14 mouse cellular contexts compared by ENCODE assay signal in the genomic region with DNA sequence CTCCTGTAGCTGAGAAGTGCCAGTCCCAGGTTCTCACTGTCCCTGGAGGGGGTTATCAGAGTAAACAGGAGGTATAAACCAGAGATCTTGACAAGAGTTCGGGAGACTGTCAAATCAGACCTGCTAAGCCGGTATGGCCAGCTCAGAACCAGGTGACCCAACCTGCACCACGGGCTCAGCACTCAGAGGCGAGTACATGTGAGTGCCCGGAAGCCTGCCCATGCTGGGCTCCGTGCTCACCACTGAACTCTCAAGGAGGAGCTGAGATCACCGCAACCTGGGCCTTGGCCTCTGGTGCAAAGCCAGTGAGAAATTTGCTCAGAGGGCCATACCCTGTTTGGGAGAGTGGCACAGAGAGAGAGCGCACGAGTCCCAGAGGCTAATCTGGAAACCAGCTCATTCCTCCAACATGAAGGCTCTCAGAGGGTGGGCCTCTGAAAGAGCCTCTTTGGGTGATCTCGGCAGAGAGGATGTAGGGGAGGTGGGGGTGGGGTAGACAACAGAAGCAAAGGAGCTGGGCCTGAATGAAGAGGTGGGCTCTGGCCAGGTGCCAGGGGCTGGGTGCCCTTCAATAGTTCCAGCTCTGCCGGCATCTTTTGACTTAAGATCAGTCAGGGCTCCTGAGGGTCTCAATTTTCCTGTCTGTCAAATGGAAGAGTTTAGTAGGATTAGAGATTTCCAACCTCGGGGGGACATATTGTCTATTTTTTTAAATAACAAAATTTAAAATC. TPM values are rescaled to one million over a fixed set of nuclear protein-coding genes. Genes with fewer than 3 reads are reported as not detected.
A peak's percentile ranks its signal among the peaks of the same experiment; 100 is the strongest.
DNase-seq lines count a peak whose midpoint lies in the region; ATAC-seq and TF ChIP-seq lines count a peak whose summit lies in the region.
"Had no signal": no experiment of that assay in that cellular context is flagged by ENCODE, and none has a peak within 500 bp of the region (broad histone marks: within the 10 kb centered on the region; RNA-seq: fewer than 3 reads in every experiment).

No protein-coding gene starts in this region.

- H3K36me3 ChIP-seq in forebrain, embryonic 13.5 days (ENCODE audit: poor library complexity, severe bottlenecking) = peaks cover 24% of the 10 kb centered on the region
- peaks cover 7% of the 10 kb centered on the region; the same call in 1 of the 2 replicates for H3K36me3 ChIP-seq in forebrain, embryonic 14.5 days (ENCODE audit: control insufficient read depth, insufficient read depth, low read length)
- H3K36me3 ChIP-seq in embryonic facial prominence, embryonic 12.5 days = peaks cover 36% of the 10 kb centered on the region
- peaks cover 23% of the 10 kb centered on the region for H3K36me3 ChIP-seq in lung, embryonic 14.5 days (ENCODE audit: insufficient read depth)
- H3K36me3 ChIP-seq: intestine, embryonic 15.5 days; liver, embryonic 15.5 days had no signal

- no peak overlapping the region for H3K4me3 ChIP-seq in forebrain, embryonic 13.5 days
- H3K4me3 ChIP-seq in forebrain, embryonic 14.5 days (ENCODE audit: low read depth, low read length) = no peak overlapping the region
- H3K4me3 ChIP-seq in brown adipose tissue, adult 24 weeks (ENCODE audit: insufficient read depth, low read depth, low read length) = no peak overlapping the region
- H3K4me3 ChIP-seq in embryonic facial prominence, embryonic 12.5 days = no peak overlapping the region
- H3K4me3 ChIP-seq in lung, embryonic 14.5 days (ENCODE audit: low read depth, low read length) = no peak overlapping the region
- H3K4me3 ChIP-seq: intestine, embryonic 15.5 days; liver, embryonic 15.5 days had no signal

- no peak for TF ChIP-seq CTCF in lung, embryonic 14.5 days (IDR thresholded peaks at IDR 0.05; ENCODE audit: low read depth)

- H3K4me2 ChIP-seq in forebrain, embryonic 13.5 days = no peak overlapping the region
- no peak overlapping the region for H3K4me2 ChIP-seq in forebrain, embryonic 14.5 days (ENCODE audit: low read length)
- H3K4me2 ChIP-seq in embryonic facial prominence, embryonic 12.5 days (replicated peaks) = no peak overlapping the region
- no peak overlapping the region for H3K4me2 ChIP-seq in lung, embryonic 14.5 days
- H3K4me2 ChIP-seq: heart, embryonic 11.5 days; intestine, embryonic 15.5 days; liver, embryonic 15.5 days had no signal

- DNase-seq in forebrain, embryonic 14.5 days (ENCODE audit: low spot score) = no peak
- DNase-seq in lung, embryonic 14.5 days = peak; percentile 39
- DNase-seq in layer of hippocampus, adult 9-11 months = no peak
- no peak for DNase-seq in left cerebral cortex, postnatal 4 days
- DNase-seq: adrenal gland, postnatal 14 days; thymus, postnatal 36 days had no signal

- 65% methylated on average over 12 of the region's 12 CpGs for WGBS in forebrain, embryonic 13.5 days
- 58% methylated on average over 12 of the region's 12 CpGs for WGBS in forebrain, embryonic 14.5 days
- WGBS in embryonic facial prominence, embryonic 12.5 days = 55% methylated on average over 12 of the region's 12 CpGs
- WGBS in lung, embryonic 14.5 days = 56% methylated on average over 12 of the region's 12 CpGs

- H3K4me1 ChIP-seq in forebrain, embryonic 13.5 days = peaks cover 13% of the 10 kb centered on the region
- no peaks in the 10 kb centered on the region for H3K4me1 ChIP-seq in forebrain, embryonic 14.5 days (ENCODE audit: control insufficient read depth, insufficient read depth, low read length)
- no peaks in the 10 kb centered on the region for H3K4me1 ChIP-seq in brown adipose tissue, adult 24 weeks (ENCODE audit: control insufficient read depth, insufficient read depth, insufficient read length, low read length)
- H3K4me1 ChIP-seq in embryonic facial prominence, embryonic 12.5 days = peaks cover 44% of the 10 kb centered on the region
- peaks cover 6% of the 10 kb centered on the region for H3K4me1 ChIP-seq in lung, embryonic 14.5 days (ENCODE audit: insufficient read depth)
- H3K4me1 ChIP-seq: liver, embryonic 15.5 days had no signal

- intact Hi-C loops in left cerebral cortex, postnatal 4 days (cut with DNase I) = no loop called here

- ATAC-seq in forebrain, embryonic 13.5 days = no peak
- ATAC-seq in forebrain, embryonic 14.5 days = no peak
- ATAC-seq in embryonic facial prominence, embryonic 12.5 days (ENCODE audit: insufficient number of reproducible peaks, insufficient read depth, low FRiP score, low TSS enrichment) = no peak
- peak; percentile 55 for ATAC-seq in lung, embryonic 14.5 days (ENCODE audit: insufficient read depth)
- no peak for ATAC-seq in erythroid progenitor cell, adult 5-6 weeks (replicated peaks; ENCODE audit: low FRiP score, poor library complexity, severe bottlenecking)
- ATAC-seq: intestine, embryonic 15.5 days; Patski had no signal

- H3K27ac ChIP-seq in forebrain, embryonic 13.5 days = no peak overlapping the region
- no peak overlapping the region for H3K27ac ChIP-seq in forebrain, embryonic 14.5 days (ENCODE audit: low read depth, low read length)
- H3K27ac ChIP-seq in brown adipose tissue, adult 24 weeks (replicated peaks; ENCODE audit: low read depth, low read length) = 0 out of 2 replicates have a peak overlapping the region, but pooled peaks have one; percentile 8
- H3K27ac ChIP-seq in embryonic facial prominence, embryonic 12.5 days = peak overlapping the region; percentile 72
- peak overlapping the region; percentile 18; the same call in 1 of the 2 replicates for H3K27ac ChIP-seq in lung, embryonic 14.5 days (ENCODE audit: low read depth)
- H3K27ac ChIP-seq: intestine, embryonic 15.5 days; liver, embryonic 15.5 days had no signal

- no peaks in the 10 kb centered on the region for H3K9me3 ChIP-seq in forebrain, embryonic 13.5 days (replicated peaks)
- no peaks in the 10 kb centered on the region for H3K9me3 ChIP-seq in forebrain, embryonic 14.5 days (replicated peaks; ENCODE audit: control insufficient read depth, low read length)
- no peaks in the 10 kb centered on the region for H3K9me3 ChIP-seq in embryonic facial prominence, embryonic 12.5 days
- H3K9me3 ChIP-seq in lung, embryonic 14.5 days (ENCODE audit: low read depth, low read length) = no peaks in the 10 kb centered on the region
- H3K9me3 ChIP-seq: intestine, embryonic 15.5 days; liver, embryonic 15.5 days had no signal

- H3K27me3 ChIP-seq in forebrain, embryonic 13.5 days = no peaks in the 10 kb centered on the region; the same call in none of the 2 replicates
- H3K27me3 ChIP-seq in forebrain, embryonic 14.5 days (replicated peaks; ENCODE audit: control insufficient read depth, insufficient read depth, low read length) = no peaks in the 10 kb centered on the region
- H3K27me3 ChIP-seq in embryonic facial prominence, embryonic 12.5 days = no peaks in the 10 kb centered on the region
- no peaks in the 10 kb centered on the region for H3K27me3 ChIP-seq in lung, embryonic 14.5 days (ENCODE audit: insufficient read depth, low read length)
- H3K27me3 ChIP-seq: intestine, embryonic 15.5 days; Patski had no signal

- H3K9ac ChIP-seq in forebrain, embryonic 13.5 days = 0 out of 2 replicates have a peak overlapping the region, but pooled peaks have one; percentile 13
- H3K9ac ChIP-seq in forebrain, embryonic 14.5 days (ENCODE audit: low read length) = no peak overlapping the region
- H3K9ac ChIP-seq in embryonic facial prominence, embryonic 12.5 days = no peak overlapping the region
- no peak overlapping the region for H3K9ac ChIP-seq in lung, embryonic 14.5 days
- H3K9ac ChIP-seq: intestine, embryonic 15.5 days; liver, embryonic 15.5 days had no signal

RNA-seq across cellular contexts. Expression of gene Trim62, which starts 24.0 kb away (rescaled TPM):
- polyA plus RNA-seq in forebrain, embryonic 13.5 days (2015; fragmentation: Nextera tagmentation; extraction: Ambion mirVana) = 6.7 and 7.6 TPM in 2 replicates
- 9.3 and 10.5 TPM in 2 replicates for polyA plus RNA-seq in forebrain, embryonic 14.5 days (2014; fragmentation: Nextera tagmentation; extraction: Ambion mirVana)
- 0.40 and 0.50 TPM in 2 replicates for polyA plus RNA-seq in brown adipose tissue, adult 24 weeks (2012; ENCODE audit: insufficient read depth, insufficient read length, missing spikeins)
- polyA plus RNA-seq in embryonic facial prominence, embryonic 12.5 days (2016; fragmentation: Nextera tagmentation; extraction: Ambion mirVana) = 18.8 and 19.7 TPM in 2 replicates
- polyA plus RNA-seq in lung, embryonic 14.5 days (2014; fragmentation: Nextera tagmentation; extraction: Ambion mirVana) = 8.4 and 8.5 TPM in 2 replicates
- 0.36 TPM in 1 of 2 replicates, not detected in the other for total RNA-seq in erythroid progenitor cell, adult 5-6 weeks (2015; ENCODE audit: low replicate concordance)
- total RNA-seq in erythroid progenitor cell, adult 5-6 weeks (2017; ENCODE audit: low replicate concordance) = 0.90 TPM in 1 of 2 replicates, not detected in the other
- 10 to 100 TPM; 37.5 to 38.4 TPM for total RNA-seq in left cerebral cortex, postnatal 4 days (2021)

RNA-seq across cellular contexts. Expression of gene Azin2, which starts 54.8 kb away (rescaled TPM):
- 11.3 and 13.5 TPM in 2 replicates for polyA plus RNA-seq in forebrain, embryonic 13.5 days (2015; fragmentation: Nextera tagmentation; extraction: Ambion mirVana)
- 10.6 and 11.7 TPM in 2 replicates for polyA plus RNA-seq in forebrain, embryonic 14.5 days (2014; fragmentation: Nextera tagmentation; extraction: Ambion mirVana)
- polyA plus RNA-seq in brown adipose tissue, adult 24 weeks (2012; ENCODE audit: insufficient read depth, insufficient read length, missing spikeins) = 3.8 and 4.8 TPM in 2 replicates
- 28.8 and 30.8 TPM in 2 replicates for polyA plus RNA-seq in embryonic facial prominence, embryonic 12.5 days (2016; fragmentation: Nextera tagmentation; extraction: Ambion mirVana)
- 17.6 and 21.2 TPM in 2 replicates for polyA plus RNA-seq in lung, embryonic 14.5 days (2014; fragmentation: Nextera tagmentation; extraction: Ambion mirVana)
- total RNA-seq in erythroid progenitor cell, adult 5-6 weeks (2015; ENCODE audit: low replicate concordance) = 3.4 TPM in 1 of 2 replicates, not detected in the other
- not detected in 2 replicates for total RNA-seq in erythroid progenitor cell, adult 5-6 weeks (2017; ENCODE audit: low replicate concordance)
- 10 to 100 TPM; 17.8 to 20.0 TPM for total RNA-seq in left cerebral cortex, postnatal 4 days (2021)

Comparison
In these comparisons a context has a peak if more than half of its experiments do, and no peak if none do; other contexts are left out.
1. H3K27ac ChIP-seq: peak in brown adipose tissue, adult 24 weeks (single experiment), embryonic facial prominence, embryonic 12.5 days (single experiment) and lung, embryonic 14.5 days (single experiment); none in forebrain, embryonic 13.5 days (single experiment) and forebrain, embryonic 14.5 days (single experiment).